Mouse (Mus musculus) left cerebral cortex, adult 2 months (tissue): ENCODE measurements at regions not wholly inside any gene's neighbourhood (a gene's known extent, or its start where the extent isn't known, plus 50 kb on each side); places are given as distances from the start of the nearest gene placed in this dataset.

ENCODE experiments used
- DNase-seq, 2 experiments: peaks; one replicate each; pipeline ENCODE4 v3.0.0; 2021 to 2022; ENCODE audit warnings: low spot score in 2 of 2, mixed read lengths in 1 of 2; ENCODE audit errors: extremely low spot score in 1 of 2
- H3K27ac ChIP-seq: fragments of 200-600 bp; 2 replicates; pipeline ENCODE4 v1.8.1; 2022
- H3K4me3 ChIP-seq: fragments of 200-600 bp; 2 replicates; pipeline ENCODE4 v1.8.1; 2022
- CTCF ChIP-seq: fragments of 200-600 bp; IDR thresholded peaks from 2 replicates; pipeline ENCODE4 v1.8.1; 2022; ENCODE audit warnings: antibody characterized with exemption, mild to moderate bottlenecking, moderate library complexity
- intact Hi-C: fragments of 180-260 bp; cut with DNase I; formaldehyde crosslinking; loops from one replicate; pipeline ENCODE4 v1.15.1; 2025

DNA sequence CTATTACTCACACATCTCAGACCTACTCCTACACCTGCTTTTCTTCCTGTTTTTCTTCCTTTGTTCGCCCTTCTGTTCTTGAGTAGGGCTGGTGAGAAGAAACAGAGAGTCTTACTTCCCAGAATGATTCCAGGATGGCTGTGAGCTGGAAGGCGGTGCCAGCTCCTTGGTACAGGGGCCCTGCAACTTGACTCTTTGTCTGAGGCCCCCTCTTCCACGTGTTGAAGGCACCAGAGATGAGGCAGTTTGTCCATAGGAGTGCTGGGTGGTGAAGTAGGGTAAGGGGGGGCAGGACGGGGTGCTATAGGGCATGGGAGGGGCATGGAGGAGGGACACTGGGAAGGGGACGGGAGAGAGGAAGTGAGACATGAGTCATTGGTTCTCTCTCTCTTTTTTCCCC, 60.8 kb downstream of the Dmrta2 start:
- no peak for TF ChIP-seq CTCF
- peak in 1 of 2 experiments; percentile 10 for DNase-seq
- intact Hi-C loops = no loop called here
- Histone ChIP-seq H3K4me3 (no peak overlapping the region), H3K27ac (no peak overlapping the region)

DNA sequence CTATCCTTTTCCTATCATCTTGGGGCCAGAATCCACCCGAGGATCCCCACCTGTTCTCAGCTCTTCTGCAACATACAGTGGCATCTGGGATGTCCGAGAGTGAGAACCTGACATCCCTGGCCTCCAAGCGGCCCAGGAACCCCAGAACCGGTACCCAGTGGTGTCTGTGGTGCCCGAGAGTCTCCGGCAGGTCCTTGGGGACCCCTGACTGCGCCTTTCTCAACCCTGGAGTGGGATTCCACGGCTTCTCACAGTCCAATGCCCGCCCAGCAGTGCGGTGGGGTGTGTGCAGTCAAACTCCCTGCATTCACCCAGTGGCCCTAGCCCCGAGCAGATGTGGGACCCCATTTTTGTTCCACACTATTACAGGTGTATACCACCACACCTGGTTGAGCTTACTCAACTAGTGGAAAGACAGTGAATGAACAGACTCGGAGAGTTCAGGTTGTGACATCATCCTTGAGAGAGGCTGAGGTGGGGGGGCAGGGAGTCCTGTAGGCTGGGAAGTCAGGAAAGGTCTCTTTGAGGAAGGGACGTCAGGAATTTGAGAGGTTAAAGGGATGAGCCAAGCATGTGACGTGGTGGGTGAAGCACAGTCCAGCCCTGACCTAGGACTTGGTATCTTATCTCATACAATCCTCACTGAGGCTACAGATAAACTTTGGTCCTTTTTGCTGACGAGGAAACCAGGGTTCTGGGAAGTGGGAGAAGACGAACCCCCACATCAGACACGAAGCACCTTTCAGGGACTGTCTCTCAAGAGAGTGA, 67.2 kb downstream of the Dmrta2 start:
- no peak overlapping the region for H3K27ac ChIP-seq
- no peak for TF ChIP-seq CTCF
- intact Hi-C loops = no loop called here
- peak in 1 of 2 experiments; percentile 9 for DNase-seq
- H3K4me3 ChIP-seq = no peak overlapping the region

DNA sequence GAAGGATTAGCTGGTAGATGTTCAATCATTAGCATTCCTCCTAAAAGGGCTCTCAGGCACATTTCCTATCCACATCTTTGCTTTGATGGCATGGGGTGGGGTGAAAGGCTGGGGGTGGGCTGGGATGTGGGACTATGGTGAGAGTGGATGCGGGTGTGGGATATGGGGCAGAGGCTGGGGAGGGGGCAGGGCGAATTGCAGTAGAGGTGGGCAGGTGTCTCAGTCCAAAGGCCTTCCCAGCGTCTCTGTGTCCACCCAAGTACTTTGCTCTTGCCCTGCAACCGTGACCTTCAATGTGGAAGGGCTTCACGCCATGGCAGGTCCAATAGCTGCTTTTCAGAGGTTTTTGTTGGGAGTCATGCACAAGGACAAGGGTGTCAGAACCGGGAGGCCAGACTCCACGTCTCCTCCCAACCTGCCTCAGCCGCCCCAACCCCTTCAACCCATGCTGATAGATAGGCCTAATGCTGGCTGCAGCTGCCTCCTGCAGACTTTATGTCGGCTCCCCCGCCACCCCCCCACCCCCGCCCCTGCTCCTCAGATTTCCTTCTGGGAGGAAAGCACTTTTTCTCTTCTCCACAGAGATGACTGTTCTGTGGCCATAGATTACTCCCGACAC, 67.9 kb downstream of the Dmrta2 start:
- Histone ChIP-seq H3K27ac (no peak overlapping the region), H3K4me3 (no peak overlapping the region)
- DNase-seq = peak in 1 of 2 experiments; percentile 8
- intact Hi-C loops = no loop called here
- no peak for TF ChIP-seq CTCF

DNA sequence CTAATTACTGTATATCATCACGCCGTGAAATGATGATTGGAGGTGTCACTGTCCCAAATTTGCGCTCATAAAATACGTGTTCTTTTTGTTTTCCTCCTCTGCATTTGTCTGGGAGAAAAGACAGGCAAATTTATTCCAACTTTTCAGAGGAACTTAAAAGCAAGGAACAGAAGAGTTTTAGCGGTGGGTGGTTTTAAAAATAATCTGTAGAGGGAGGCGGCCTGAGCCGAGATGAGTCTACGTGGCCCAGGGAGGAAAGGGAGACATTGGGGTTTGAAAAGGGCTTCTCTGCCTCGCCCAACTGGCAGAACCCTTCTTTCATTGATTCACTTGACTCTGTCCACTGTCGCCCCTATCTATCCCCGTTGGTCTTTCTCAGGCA, 68.4 kb downstream of the Dmrta2 start:
- peak in 1 of 2 experiments; percentile 14 for DNase-seq
- Histone ChIP-seq H3K4me3 (no peak overlapping the region), H3K27ac (0 out of 2 replicates have a peak overlapping the region, but pooled peaks have one; percentile 32)
- no peak for TF ChIP-seq CTCF
- intact Hi-C loops = no loop called here

GRCm38 (mm10) chr4:110050393-110051280, 72.8 kb downstream of the Dmrta2 start:
- Histone ChIP-seq H3K27ac (peak overlapping the region; percentile 90), H3K4me3 (peak overlapping the region; percentile 64)
- intact Hi-C loops = loop anchor here (2.0 to 10.0 kb wide), 6 partner anchors 174 to 1637 kb away; no protein-coding TSS in a partner anchor
- peak; percentile 88 to 96 for DNase-seq
- TF ChIP-seq CTCF = peak; percentile 93

- TF ChIP-seq CTCF = no peak
- DNase-seq = no peak
Measured at GRCm38 (mm10) chr4:110051281-110051665, 73.4 kb downstream of the Dmrta2 start.

DNA sequence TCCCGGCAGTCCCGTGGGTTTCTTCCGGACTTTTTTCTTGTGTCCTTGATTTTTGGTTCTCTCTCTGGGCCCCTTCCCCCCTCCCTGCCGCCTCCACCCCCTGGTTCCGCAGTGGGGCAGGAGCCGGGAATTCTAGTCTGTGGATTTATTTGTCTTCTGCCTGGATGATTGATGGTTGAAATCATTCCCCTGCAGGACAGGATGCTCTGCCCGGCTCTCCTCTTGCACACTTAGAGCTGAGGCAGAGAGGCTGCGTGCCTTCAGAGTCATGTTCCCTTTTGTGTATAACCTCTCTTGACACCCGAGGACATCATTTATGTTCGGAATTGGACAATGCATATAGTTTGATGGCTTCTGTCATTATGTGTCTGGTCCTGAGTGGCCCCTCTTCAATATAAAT, 74.0 kb downstream of the Dmrta2 start:
- Histone ChIP-seq H3K4me3 (no peak overlapping the region), H3K27ac (peak overlapping the region; percentile 90)
- TF ChIP-seq CTCF = no peak
- intact Hi-C loops = loop anchor here (2.0 to 10.0 kb wide), 6 partner anchors 173 to 1635 kb away; no protein-coding TSS in a partner anchor
- DNase-seq = peak in 1 of 2 experiments; percentile 9

More at GRCm38 (mm10) chr4:110051281-110051665, 73.4 kb downstream of the Dmrta2 start:
- intact Hi-C loops = loop anchor here (2.0 to 10.0 kb wide), 6 partner anchors 174 to 1636 kb away; no protein-coding TSS in a partner anchor
- Histone ChIP-seq H3K27ac (peak overlapping the region; percentile 90), H3K4me3 (peak overlapping the region; percentile 64)

- no peak overlapping the region for H3K4me3 ChIP-seq
- H3K27ac ChIP-seq = no peak overlapping the region
- DNase-seq = no peak
- peak; percentile 34 for TF ChIP-seq CTCF
- intact Hi-C loops = loop anchor here (5.0 to 10.0 kb wide), 4 partner anchors 172 to 1634 kb away; no protein-coding TSS in a partner anchor
Measured at GRCm38 (mm10) chr4:110052998-110053397, 75.1 kb downstream of the Dmrta2 start.

DNA sequence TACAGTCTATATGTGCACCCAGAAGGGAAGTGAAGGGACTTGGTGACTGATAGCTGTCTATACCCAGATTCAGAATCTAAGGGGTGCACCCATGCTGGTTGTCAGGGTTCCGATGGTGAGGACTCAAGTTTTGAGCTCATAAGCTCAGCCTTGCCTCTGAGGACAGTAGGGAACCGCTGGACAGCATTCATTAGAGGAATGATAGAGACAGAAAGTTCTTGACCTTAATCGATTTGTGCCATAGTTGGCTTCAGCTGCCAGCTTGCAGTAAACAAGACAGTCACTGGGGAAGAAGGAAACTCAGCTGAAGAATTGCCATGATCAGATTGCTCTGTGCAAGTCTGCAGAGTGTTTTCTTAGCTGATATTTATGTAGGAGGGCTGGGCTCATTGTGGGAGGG, 96.0 kb downstream of the Dmrta2 start:
- DNase-seq = no peak
- no peak overlapping the region for H3K4me3 ChIP-seq
- intact Hi-C loops = no loop called here
- TF ChIP-seq CTCF = no peak
- no peak overlapping the region for H3K27ac ChIP-seq

- no peak for TF ChIP-seq CTCF
- DNase-seq = no peak
- intact Hi-C loops = no loop called here
- Histone ChIP-seq H3K4me3 (no peak overlapping the region), H3K27ac (no peak overlapping the region)
Measured at GRCm38 (mm10) chr4:110083371-110083770, 105.5 kb downstream of the Dmrta2 start.

DNA sequence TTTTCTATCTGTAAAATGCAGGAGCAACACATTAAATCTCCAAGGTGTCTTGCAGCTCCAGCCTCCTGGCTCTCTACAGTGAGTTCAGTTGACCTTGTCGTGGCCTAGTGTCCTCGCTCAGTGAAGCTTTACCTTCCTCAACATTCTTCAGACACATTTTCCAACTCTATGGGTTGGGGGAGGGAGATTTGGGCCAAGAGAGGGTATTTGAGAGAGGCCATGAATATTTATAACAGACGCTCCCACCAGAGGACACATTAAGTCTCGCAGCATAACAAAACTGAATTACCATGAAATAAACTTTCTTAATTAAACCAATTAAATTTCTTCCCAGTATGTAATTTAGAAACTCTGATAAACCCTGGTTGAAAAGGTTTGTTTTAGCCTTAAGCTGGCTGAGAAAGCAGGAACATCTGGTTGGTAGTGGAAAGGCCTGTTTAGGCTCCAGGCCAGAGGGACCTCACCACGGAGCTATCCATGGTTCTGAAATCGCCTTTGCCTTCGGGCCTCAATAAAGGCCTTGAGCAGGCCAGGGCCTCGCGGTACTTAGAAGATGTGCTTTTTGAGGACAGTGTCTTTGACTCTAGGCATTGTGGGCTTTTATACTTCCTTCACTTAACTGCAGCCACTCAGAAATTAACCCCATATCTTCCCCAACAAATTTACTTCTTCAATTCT, 109.9 kb downstream of the Dmrta2 start:
- Histone ChIP-seq H3K4me3 (no peak overlapping the region), H3K27ac (no peak overlapping the region)
- TF ChIP-seq CTCF = no peak
- intact Hi-C loops = no loop called here
- DNase-seq = no peak
